Mouse (Mus musculus): ENCODE data around the gene Gins2.

Gene Gins2

DNA sequence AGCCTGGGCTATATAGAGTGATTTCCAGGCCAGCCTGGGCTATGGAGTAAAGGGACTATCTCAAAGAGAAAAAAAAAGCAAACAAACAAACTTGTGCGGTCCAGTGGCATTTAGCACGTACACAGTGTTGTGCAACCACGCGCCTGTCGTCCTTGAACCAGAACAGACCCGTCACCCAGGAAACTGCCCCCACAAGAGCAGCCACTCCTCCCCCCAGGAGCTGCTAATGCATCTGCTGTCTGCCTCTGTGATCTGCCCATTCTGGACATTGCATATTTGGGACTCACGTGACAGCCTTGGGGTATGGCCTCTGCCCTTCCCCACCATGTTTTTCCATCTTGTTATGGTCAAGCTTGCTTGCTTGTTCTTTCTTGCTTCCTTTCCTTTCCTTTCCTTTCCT, 59.9 kb downstream of the Gins2 start:
- no peak for DNase-seq (ENCODE audit: low read depth)
